Mouse (Mus musculus) ES-Bruce4 (cell line): ENCODE data around the gene Pnrc1. TPM values are rescaled to one million over a fixed set of nuclear protein-coding genes. Genes with fewer than 3 reads are reported as not detected.
"Not testable (repeated sequence)": the region's sequence is repeated elsewhere in the genome, so short reads cannot be mapped to it uniquely, and the experiment has no call there.

Experiments
- H3K27ac ChIP-seq: 2 replicates; pipeline ENCODE4 v1.5.1; 2012; ENCODE audit warnings: low read length, inconsistent platforms; ENCODE audit not compliant: insufficient read depth
- H3K27me3 ChIP-seq: 2 replicates; pipeline ENCODE4 v1.6.1; 2012; ENCODE audit warnings: mild to moderate bottlenecking, low read length, inconsistent platforms; ENCODE audit not compliant: control insufficient read depth, poor library complexity, insufficient read depth, severe bottlenecking
- H3K36me3 ChIP-seq: 2 replicates; pipeline ENCODE4 v1.6.1; 2012; ENCODE audit warnings: inconsistent platforms, mild to moderate bottlenecking, low read length, moderate library complexity; ENCODE audit not compliant: control insufficient read depth, poor library complexity, insufficient read depth, severe bottlenecking
- H3K4me1 ChIP-seq: one replicate; pipeline ENCODE4 v1.8.1; 2011; ENCODE audit warnings: low read length; ENCODE audit not compliant: control insufficient read depth, insufficient read depth
- H3K4me3 ChIP-seq: 2 replicates; pipeline ENCODE4 v1.5.1; 2011; ENCODE audit warnings: low read depth, mild to moderate bottlenecking, low read length
- H3K9ac ChIP-seq: 2 replicates; pipeline ENCODE4 v1.6.1; 2012; ENCODE audit warnings: low read depth, mild to moderate bottlenecking, inconsistent platforms; ENCODE audit not compliant: poor library complexity, severe bottlenecking
- H3K9me3 ChIP-seq: replicated peaks from 2 replicates; pipeline ENCODE4 v1.6.1; 2012; ENCODE audit warnings: mild to moderate bottlenecking, low read length, inconsistent platforms; ENCODE audit not compliant: control insufficient read depth, poor library complexity, insufficient read depth, severe bottlenecking
- CTCF ChIP-seq: IDR thresholded peaks from one replicate; pipeline ENCODE4 v1.8.1; 2011; ENCODE audit warnings: low read depth, low read length
- EP300 ChIP-seq: IDR thresholded peaks from 2 replicates; pipeline ENCODE4 v1.6.1; 2011; ENCODE audit warnings: low read depth, low read length; ENCODE audit not compliant: insufficient read depth
- POLR2A ChIP-seq: IDR thresholded peaks from one replicate; pipeline ENCODE4 v1.8.1; 2011; ENCODE audit warnings: low read length; ENCODE audit not compliant: insufficient read depth
- polyA plus RNA-seq: library from polyadenylated mRNA; stranded (reverse); fragments of >200 nt; gene quantifications from 2 replicates; pipeline ENCODE4 v1.2.4, GENCODE M21; 2011; ENCODE audit warnings: low read depth; ENCODE audit not compliant: missing spikeins, insufficient read depth, insufficient read length

Gene Pnrc1
- 70.2 and 72.9 TPM in 2 replicates for polyA plus RNA-seq

GRCm38 (mm10) chr4:33290002-33290401 is at the start of gene Pnrc1:
TSS of gene Pnrc1 (minus strand) at chr4:33290163.
- H3K9me3 ChIP-seq, result no peaks in the 10 kb centered on the region

GRCm38 (mm10) chr4:33337999-33338398 is 48.0 kb upstream of the Pnrc1 start:
- Histone ChIP-seq H3K9ac (no peak overlapping the region), H3K4me3 (no peak overlapping the region), H3K4me1 (no peaks in the 10 kb centered on the region), H3K9me3 (no peaks in the 10 kb centered on the region), H3K27me3 (no peaks in the 10 kb centered on the region), H3K27ac (peak overlapping the region; percentile 91), H3K36me3 (peaks cover 28% of the 10 kb centered on the region)
- TF ChIP-seq EP300 (peak; percentile 67; the same call in 1 of the 2 replicates), POLR2A (no peak)

More at GRCm38 (mm10) chr4:33290002-33290401, at the start of gene Pnrc1:
- Histone ChIP-seq H3K27ac (no peak within 1 kb of the TSS), H3K9ac (no peak within 1 kb of the TSS), H3K36me3 (no peaks in the 10 kb centered on the region), H3K4me1 (peaks cover 1% of the 10 kb centered on the region), H3K4me3 (no peak within 1 kb of the TSS), H3K27me3 (no peaks in the 10 kb centered on the region)
- TF ChIP-seq CTCF, result no peak
- TF ChIP-seq POLR2A, result no peak
- no peak for TF ChIP-seq EP300

GRCm38 (mm10) chr4:33332956-33333455 is 43.0 kb upstream of the Pnrc1 start:
- TF ChIP-seq CTCF, result no peak
- no peak for TF ChIP-seq EP300
- TF ChIP-seq POLR2A, result no peak
- Histone ChIP-seq H3K9ac (no peak overlapping the region), H3K27me3 (no peaks in the 10 kb centered on the region), H3K4me3 (no peak overlapping the region), H3K4me1 (peaks cover 3% of the 10 kb centered on the region), H3K36me3 (peaks cover 37% of the 10 kb centered on the region), H3K9me3 (no peaks in the 10 kb centered on the region), H3K27ac (no peak overlapping the region)

GRCm38 (mm10) chr4:33331147-33331546 is 41.2 kb upstream of the Pnrc1 start:
- Histone ChIP-seq H3K4me3 (no peak overlapping the region), H3K36me3 (peaks cover 41% of the 10 kb centered on the region), H3K4me1 (peaks cover 3% of the 10 kb centered on the region), H3K9ac (no peak overlapping the region), H3K27me3 (no peaks in the 10 kb centered on the region), H3K27ac (peak overlapping the region; percentile 0; the same call in 1 of the 2 replicates), H3K9me3 (no peaks in the 10 kb centered on the region)
- no peak for TF ChIP-seq CTCF
- no peak for TF ChIP-seq EP300
- TF ChIP-seq POLR2A, result no peak

GRCm38 (mm10) chr4:33315840-33316239 is 25.9 kb upstream of the Pnrc1 start:
- TF ChIP-seq POLR2A, result no peak
- no peak for TF ChIP-seq CTCF
- TF ChIP-seq EP300, result no peak
- Histone ChIP-seq H3K27ac (no peak overlapping the region), H3K4me1 (peaks cover 7% of the 10 kb centered on the region), H3K9ac (no peak overlapping the region), H3K36me3 (peaks cover 3% of the 10 kb centered on the region; the same call in 1 of the 2 replicates), H3K4me3 (no peak overlapping the region), H3K9me3 (no peaks in the 10 kb centered on the region), H3K27me3 (no peaks in the 10 kb centered on the region)

GRCm38 (mm10) chr4:33314150-33314549 is 24.2 kb upstream of the Pnrc1 start:
- H3K4me1 ChIP-seq, H3K27ac ChIP-seq, H3K27me3 ChIP-seq, H3K36me3 ChIP-seq, H3K4me3 ChIP-seq, H3K9ac ChIP-seq, H3K9me3 ChIP-seq: not testable (repeated sequence)
